Mouse (Mus musculus) bone marrow macrophage, adult 2 months (primary cell): ENCODE measurements around the gene Gm47841.

ENCODE experiments used
- CTCF ChIP-seq: IDR thresholded peaks from 2 replicates; pipeline ENCODE4 v1.5.1; 2012; ENCODE audit warnings: low read depth, mild to moderate bottlenecking, low read length, moderate library complexity
- POLR2A ChIP-seq: IDR thresholded peaks from 2 replicates; pipeline ENCODE4 v1.6.1; 2012; ENCODE audit warnings: mild to moderate bottlenecking, low read depth, low read length, borderline replicate concordance

- TF ChIP-seq POLR2A (no peak), CTCF (no peak)
These were observed 44.4 kb upstream of the Gm47841 start for GRCm38 (mm10) chr15:101091551-101091950.
